Mouse (Mus musculus) cortical plate, adult 2 months (tissue): ENCODE measurements at regions not wholly inside any gene's neighbourhood (a gene's known extent, or its start where the extent isn't known, plus 50 kb on each side); places are given as distances from the start of the nearest gene placed in this dataset.

Experiments used
- H3K27ac ChIP-seq: fragments of 200-500 bp; 2 replicates; pipeline ENCODE4 v1.5.1; 2012; ENCODE audit warnings: low read length, control low read depth, inconsistent platforms; ENCODE audit not compliant: insufficient read depth
- H3K4me1 ChIP-seq: fragments of 200-500 bp; 2 replicates; pipeline ENCODE4 v1.6.1; 2011; ENCODE audit warnings: low read length; ENCODE audit not compliant: control insufficient read depth, insufficient read depth
- H3K4me3 ChIP-seq: fragments of 200-500 bp; 2 replicates; pipeline ENCODE4 v1.5.1; 2011; ENCODE audit warnings: mild to moderate bottlenecking, low read length, control low read depth; ENCODE audit not compliant: insufficient read depth
- CTCF ChIP-seq: fragments of 200-500 bp; IDR thresholded peaks from 2 replicates; pipeline ENCODE4 v1.5.1; 2011; ENCODE audit warnings: mild to moderate bottlenecking, control low read depth, low read length; ENCODE audit not compliant: insufficient read depth; ENCODE audit errors: extremely low read depth
- POLR2A ChIP-seq: fragments of 200-500 bp; IDR thresholded peaks from 2 replicates; pipeline ENCODE4 v1.6.1; 2011; ENCODE audit warnings: mild to moderate bottlenecking, low read length, control low read depth; ENCODE audit not compliant: insufficient read depth; ENCODE audit errors: extremely low read depth

- no peak overlapping the region for H3K4me3 ChIP-seq
- peaks cover 2% of the 10 kb centered on the region; the same call in 1 of the 2 replicates for H3K4me1 ChIP-seq
- H3K27ac ChIP-seq: no peak overlapping the region
- TF ChIP-seq POLR2A: no peak
- no peak for TF ChIP-seq CTCF
Observed at GRCm38 (mm10) chrX:99550057-99550760, 79.1 kb upstream of the Pja1 start.

GRCm38 (mm10) chrX:99548284-99549019, 77.4 kb upstream of the Pja1 start:
- no peak overlapping the region for H3K4me3 ChIP-seq
- no peak overlapping the region for H3K27ac ChIP-seq
- peaks cover 2% of the 10 kb centered on the region; the same call in 1 of the 2 replicates for H3K4me1 ChIP-seq
- TF ChIP-seq CTCF: no peak
- no peak for TF ChIP-seq POLR2A

GRCm38 (mm10) chrX:99544410-99544809, 73.3 kb upstream of the Pja1 start:
- TF ChIP-seq CTCF (no peak), POLR2A (no peak)
- Histone ChIP-seq H3K4me3 (no peak overlapping the region), H3K27ac (no peak overlapping the region), H3K4me1 (peaks cover 6% of the 10 kb centered on the region)

GRCm38 (mm10) chrX:99541916-99542315, 70.8 kb upstream of the Pja1 start:
- H3K4me3 ChIP-seq: no peak overlapping the region
- H3K27ac ChIP-seq: no peak overlapping the region
- no peak for TF ChIP-seq CTCF
- no peak for TF ChIP-seq POLR2A
- H3K4me1 ChIP-seq: peaks cover 4% of the 10 kb centered on the region

GRCm38 (mm10) chrX:99540087-99540576, 69.1 kb upstream of the Pja1 start:
- no peak overlapping the region for H3K27ac ChIP-seq
- no peak for TF ChIP-seq CTCF
- TF ChIP-seq POLR2A: no peak
- peaks cover 5% of the 10 kb centered on the region for H3K4me1 ChIP-seq
- no peak overlapping the region for H3K4me3 ChIP-seq

- Histone ChIP-seq H3K27ac (no peak overlapping the region), H3K4me3 (no peak overlapping the region), H3K4me1 (peaks cover 7% of the 10 kb centered on the region)
- no peak for TF ChIP-seq CTCF
- no peak for TF ChIP-seq POLR2A
Observed at GRCm38 (mm10) chrX:99539684-99540083, 68.6 kb upstream of the Pja1 start.

- no peak overlapping the region for H3K27ac ChIP-seq
- TF ChIP-seq POLR2A (no peak), CTCF (no peak)
- peaks cover 8% of the 10 kb centered on the region for H3K4me1 ChIP-seq
Observed at GRCm38 (mm10) chrX:99537814-99538213, 66.7 kb upstream of the Pja1 start.

DNA sequence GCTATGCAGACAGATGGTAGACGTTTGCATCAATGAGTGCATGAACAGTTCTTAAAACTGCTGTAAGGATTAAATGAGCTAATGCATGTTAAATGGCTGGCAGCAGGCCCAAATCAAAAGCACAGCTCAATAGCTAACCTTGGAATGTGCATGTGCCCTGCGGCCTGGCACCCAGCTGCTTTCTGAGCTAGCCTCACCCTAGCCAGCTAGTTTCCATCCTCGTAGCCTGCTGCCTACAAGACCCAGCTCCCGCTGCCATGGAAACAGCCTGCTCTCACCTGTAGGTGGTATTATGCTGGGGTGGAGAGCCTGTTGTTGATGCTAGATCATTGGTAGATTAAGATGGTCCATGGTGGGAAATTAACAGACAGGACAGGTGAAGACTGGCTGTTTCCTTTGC, 63.8 kb upstream of the Pja1 start:
- peaks cover 9% of the 10 kb centered on the region for H3K4me1 ChIP-seq
- H3K27ac ChIP-seq: no peak overlapping the region; the same call in 1 of the 2 replicates
- H3K4me3 ChIP-seq: no peak overlapping the region
- TF ChIP-seq CTCF (no peak), POLR2A (no peak)

More at GRCm38 (mm10) chrX:99537814-99538213, 66.7 kb upstream of the Pja1 start:
- no peak overlapping the region for H3K4me3 ChIP-seq

DNA sequence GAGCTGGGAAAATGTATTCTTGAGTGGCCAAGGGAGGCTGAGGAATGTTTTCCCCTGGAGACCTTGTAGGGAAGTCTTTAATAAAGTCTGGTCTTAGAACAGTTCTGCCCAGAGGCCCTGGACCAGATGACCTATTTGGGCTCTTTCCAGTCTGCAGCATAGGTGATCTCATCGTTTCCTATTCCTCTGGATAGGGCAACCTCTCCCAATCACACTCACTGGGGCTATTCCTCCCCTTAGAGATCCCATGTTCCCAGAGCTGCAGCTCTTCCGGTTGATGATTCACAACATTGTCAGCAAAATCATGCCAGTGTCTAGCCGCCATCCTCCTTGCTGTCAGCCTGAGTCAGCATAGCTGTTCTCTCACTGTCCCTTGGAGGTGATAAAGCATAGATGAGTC, 60.1 kb upstream of the Pja1 start:
- H3K4me1 ChIP-seq: 0 out of 2 replicates have a peak, but pooled peaks cover 5% of the 10 kb centered on the region
- TF ChIP-seq CTCF: no peak
- H3K4me3 ChIP-seq: no peak overlapping the region
- no peak overlapping the region for H3K27ac ChIP-seq

- Histone ChIP-seq H3K4me3 (no peak overlapping the region), H3K27ac (no peak overlapping the region), H3K4me1 (0 out of 2 replicates have a peak, but pooled peaks cover 5% of the 10 kb centered on the region)
- TF ChIP-seq CTCF (no peak), POLR2A (no peak)
Observed at GRCm38 (mm10) chrX:99530511-99530910, 59.4 kb upstream of the Pja1 start.
